Mouse (Mus musculus) forebrain, embryonic 11.5 days (tissue): ENCODE measurements around the gene Rab1a. TPM values are rescaled to one million over a fixed set of nuclear protein-coding genes. Genes with fewer than 3 reads are reported as not detected.
"Not testable (repeated sequence)": the region's sequence is repeated elsewhere in the genome, so short reads cannot be mapped to it uniquely, and the experiment has no call there.

ENCODE experiments used
- ATAC-seq: fragments of 200-750 bp; cut with Nextera tagmentation; replicated peaks from 2 replicates; pipeline ENCODE4 v1.8.0; 2017; ENCODE audit warnings: moderate TSS enrichment; ENCODE audit not compliant: low FRiP score
- DNase-seq: peaks from one replicate; pipeline ENCODE4 v3.0.0-alpha.2; 2017; ENCODE audit warnings: low spot score
- H3K27ac ChIP-seq: fragments of 300-500 bp; sonication (generic); 2 replicates; pipeline ENCODE4 v1.5.1; 2014; ENCODE audit warnings: low read depth, low read length
- H3K27me3 ChIP-seq: fragments of 300-500 bp; sonication (generic); 2 replicates; pipeline ENCODE4 v1.6.1; 2014; ENCODE audit warnings: mild to moderate bottlenecking, low read length, mixed read lengths; ENCODE audit not compliant: control insufficient read depth, insufficient read depth
- H3K36me3 ChIP-seq: fragments of 300-500 bp; sonication (generic); 2 replicates; pipeline ENCODE4 v1.6.1; 2014; ENCODE audit warnings: mild to moderate bottlenecking, low read length, moderate library complexity, mixed read lengths; ENCODE audit not compliant: control insufficient read depth, insufficient read depth
- H3K4me1 ChIP-seq: fragments of 300-500 bp; sonication (generic); replicated peaks from 2 replicates; pipeline ENCODE4 v1.6.1; 2014; ENCODE audit warnings: low read length, mixed read lengths; ENCODE audit not compliant: control insufficient read depth, insufficient read depth
- H3K4me2 ChIP-seq: fragments of 300-500 bp; sonication (generic); 2 replicates; pipeline ENCODE4 v1.6.1; 2014; ENCODE audit warnings: low read depth, mild to moderate bottlenecking, low read length, moderate library complexity, mixed read lengths; ENCODE audit not compliant: severe bottlenecking
- H3K4me3 ChIP-seq: fragments of 300-500 bp; sonication (generic); 2 replicates; pipeline ENCODE4 v1.5.1; 2014; ENCODE audit warnings: low read depth, low read length
- H3K9ac ChIP-seq: fragments of 300-500 bp; sonication (generic); 2 replicates; pipeline ENCODE4 v1.6.1; 2014; ENCODE audit warnings: low read length
- H3K9me3 ChIP-seq: fragments of 300-500 bp; sonication (generic); 2 replicates; pipeline ENCODE4 v1.6.1; 2016; ENCODE audit warnings: low read length, mixed read lengths; ENCODE audit not compliant: control insufficient read depth
- WGBS: fragments of 180-500 bp; shearing (Covaris S2); extraction: QIAGEN DNeasy Blood & Tissue Kit; methylation state at CpG from one replicate; pipeline ENCODE4 v1.1.7; 2014; 5-methylcytosine and 5-hydroxymethylcytosine counted together
- polyA plus RNA-seq: library from polyadenylated mRNA; unstranded; fragments of >200 nt; fragmentation: Nextera tagmentation; extraction: Ambion mirVana; gene quantifications from 2 replicates; pipeline ENCODE4 v1.2.1, GENCODE M21; 2014

Rab1a gene
- polyA plus RNA-seq, 1 experiment from 2014 or later = 242 TPM

DNA sequence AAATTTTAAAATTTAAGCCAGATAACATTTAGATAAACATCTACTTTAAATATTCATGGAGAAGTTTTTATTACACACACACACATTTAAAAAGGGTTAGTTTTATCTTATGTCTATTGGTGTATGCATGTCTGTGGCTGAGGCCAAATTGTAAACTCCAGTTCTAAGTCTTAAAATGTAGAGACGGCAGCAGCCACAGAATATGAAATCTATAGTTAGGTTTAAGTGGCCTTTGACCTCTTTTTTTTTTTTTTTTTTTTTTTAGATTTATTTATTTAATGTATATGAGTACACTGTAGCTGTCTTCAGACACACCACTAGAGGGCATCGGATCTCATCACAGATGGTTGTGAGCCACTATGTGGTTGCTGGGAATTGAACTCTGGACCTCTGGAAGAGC is 6.4 kb downstream of the Rab1a start:
- DNase-seq = no peak
- peaks cover 2% of the 10 kb centered on the region for H3K4me1 ChIP-seq
- H3K4me3 ChIP-seq = no peak overlapping the region
- no peak for ATAC-seq
- H3K27me3 ChIP-seq = no peaks in the 10 kb centered on the region
- no peaks in the 10 kb centered on the region for H3K36me3 ChIP-seq
- H3K9ac ChIP-seq = no peak overlapping the region
- no peak overlapping the region for H3K4me2 ChIP-seq
- H3K27ac ChIP-seq = no peak overlapping the region
- WGBS = 79% methylated on average over 2 of the region's 2 CpGs
- no peaks in the 10 kb centered on the region for H3K9me3 ChIP-seq

DNA sequence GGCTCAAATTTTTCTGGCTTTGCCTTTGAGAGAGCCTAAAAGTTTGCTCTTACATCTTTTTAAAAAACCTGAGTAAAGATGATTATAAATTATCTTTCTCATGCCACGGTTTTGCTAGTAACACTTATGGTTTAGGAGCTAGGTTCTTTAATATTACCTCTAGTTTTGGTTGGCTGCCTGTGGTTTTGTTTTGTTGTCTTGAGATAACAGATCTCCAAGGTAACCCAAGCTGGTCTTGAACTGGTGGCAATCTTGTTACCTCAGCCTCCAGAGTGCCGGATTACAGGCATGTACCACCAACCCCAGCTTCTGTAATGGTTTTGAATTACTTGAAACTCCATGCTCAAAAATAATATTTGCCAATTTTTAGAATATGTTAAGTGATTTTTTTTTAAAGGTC is 10.6 kb downstream of the Rab1a start:
- ATAC-seq (no peak), DNase-seq (no peak)
- WGBS = 93% methylated on average over 2 of the region's 2 CpGs
- Histone ChIP-seq H3K4me2 (no peak overlapping the region), H3K36me3 (no peaks in the 10 kb centered on the region; the same call in 1 of the 2 replicates), H3K27ac (no peak overlapping the region), H3K9ac (no peak overlapping the region), H3K4me3 (no peak overlapping the region), H3K27me3 (no peaks in the 10 kb centered on the region), H3K9me3 (no peaks in the 10 kb centered on the region), H3K4me1 (no peaks in the 10 kb centered on the region)

- Histone ChIP-seq H3K36me3 (peaks cover 3% of the 10 kb centered on the region; the same call in 1 of the 2 replicates), H3K27ac (no peak overlapping the region), H3K9me3 (no peaks in the 10 kb centered on the region), H3K4me3 (no peak overlapping the region), H3K4me1 (no peaks in the 10 kb centered on the region), H3K27me3 (no peaks in the 10 kb centered on the region), H3K4me2 (no peak overlapping the region), H3K9ac (no peak overlapping the region)
- no peak for DNase-seq
- ATAC-seq = no peak
- WGBS = 94% methylated on average over 1 of the region's 1 CpGs
Observed at GRCm38 (mm10) chr11:20214779-20215178, 13.5 kb downstream of the Rab1a start.

GRCm38 (mm10) chr11:20216415-20216814 is 15.2 kb downstream of the Rab1a start:
- DNase-seq = no peak
- peaks cover 4% of the 10 kb centered on the region; the same call in 1 of the 2 replicates for H3K36me3 ChIP-seq
- H3K4me1 ChIP-seq = no peaks in the 10 kb centered on the region
- no peaks in the 10 kb centered on the region for H3K27me3 ChIP-seq
- no peak overlapping the region for H3K4me2 ChIP-seq
- H3K9ac ChIP-seq = no peak overlapping the region
- H3K9me3 ChIP-seq = no peaks in the 10 kb centered on the region
- ATAC-seq = no peak
- H3K27ac ChIP-seq = no peak overlapping the region
- H3K4me3 ChIP-seq = no peak overlapping the region
- 92% methylated on average over 4 of the region's 4 CpGs for WGBS

GRCm38 (mm10) chr11:20217227-20217626 is 16.0 kb downstream of the Rab1a start:
- WGBS = 100% methylated on average over 1 of the region's 1 CpGs
- peaks cover 4% of the 10 kb centered on the region; the same call in 1 of the 2 replicates for H3K36me3 ChIP-seq
- no peak overlapping the region for H3K27ac ChIP-seq
- H3K4me2 ChIP-seq = no peak overlapping the region
- no peaks in the 10 kb centered on the region for H3K4me1 ChIP-seq
- no peaks in the 10 kb centered on the region for H3K27me3 ChIP-seq
- no peak overlapping the region for H3K4me3 ChIP-seq
- ATAC-seq (no peak), DNase-seq (no peak)
- H3K9me3 ChIP-seq = no peaks in the 10 kb centered on the region
- H3K9ac ChIP-seq = no peak overlapping the region

- not testable (repeated sequence) for H3K9me3 ChIP-seq, H3K4me1 ChIP-seq, H3K27ac ChIP-seq, H3K27me3 ChIP-seq, DNase-seq, H3K4me2 ChIP-seq, H3K9ac ChIP-seq, ATAC-seq, H3K4me3 ChIP-seq
- WGBS = no CpG with 5 or more reads among the region's 1 CpGs
- peaks cover 12% of the 10 kb centered on the region for H3K36me3 ChIP-seq
Observed at GRCm38 (mm10) chr11:20221671-20222070, 20.4 kb downstream of the Rab1a start.

GRCm38 (mm10) chr11:20224196-20224595 is 23.0 kb downstream of the Rab1a start:
- no peak overlapping the region for H3K4me3 ChIP-seq
- WGBS = 79% methylated on average over 6 of the region's 6 CpGs

DNA sequence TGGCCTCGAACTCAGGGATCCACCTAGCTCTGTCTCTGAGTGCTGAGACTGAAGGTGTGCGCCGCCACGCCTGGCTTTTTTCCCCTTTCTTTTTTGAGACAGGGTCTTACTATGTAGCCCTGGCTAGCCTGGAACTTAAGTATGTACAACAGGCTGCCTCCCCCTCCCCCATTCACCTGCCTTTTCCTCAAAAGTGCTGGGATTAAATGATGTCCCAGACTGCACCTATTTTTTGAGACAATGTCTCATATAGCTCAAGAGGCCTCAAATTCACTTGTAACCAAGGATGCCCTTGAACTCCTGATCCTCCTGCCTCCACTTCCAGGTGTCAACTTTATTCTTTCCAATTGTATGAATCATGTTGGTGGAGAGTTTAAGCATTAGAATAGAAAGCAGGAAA is 24.7 kb downstream of the Rab1a start:
- H3K27ac ChIP-seq = no peak overlapping the region
- no peak overlapping the region for H3K9ac ChIP-seq
- DNase-seq = no peak
- ATAC-seq = no peak
- H3K9me3 ChIP-seq = no peaks in the 10 kb centered on the region
- no peaks in the 10 kb centered on the region; the same call in 1 of the 2 replicates for H3K4me1 ChIP-seq
- H3K4me3 ChIP-seq = no peak overlapping the region
- no peak overlapping the region for H3K4me2 ChIP-seq
- no peaks in the 10 kb centered on the region for H3K27me3 ChIP-seq
- H3K36me3 ChIP-seq = peaks cover 15% of the 10 kb centered on the region
- 96% methylated on average over 4 of the region's 4 CpGs for WGBS

More at GRCm38 (mm10) chr11:20224196-20224595, 23.0 kb downstream of the Rab1a start:
- Histone ChIP-seq H3K9ac (no peak overlapping the region), H3K27me3 (no peaks in the 10 kb centered on the region), H3K4me2 (no peak overlapping the region), H3K36me3 (peaks cover 12% of the 10 kb centered on the region), H3K4me1 (no peaks in the 10 kb centered on the region), H3K27ac (no peak overlapping the region), H3K9me3 (no peaks in the 10 kb centered on the region)
- ATAC-seq (no peak), DNase-seq (no peak)

DNA sequence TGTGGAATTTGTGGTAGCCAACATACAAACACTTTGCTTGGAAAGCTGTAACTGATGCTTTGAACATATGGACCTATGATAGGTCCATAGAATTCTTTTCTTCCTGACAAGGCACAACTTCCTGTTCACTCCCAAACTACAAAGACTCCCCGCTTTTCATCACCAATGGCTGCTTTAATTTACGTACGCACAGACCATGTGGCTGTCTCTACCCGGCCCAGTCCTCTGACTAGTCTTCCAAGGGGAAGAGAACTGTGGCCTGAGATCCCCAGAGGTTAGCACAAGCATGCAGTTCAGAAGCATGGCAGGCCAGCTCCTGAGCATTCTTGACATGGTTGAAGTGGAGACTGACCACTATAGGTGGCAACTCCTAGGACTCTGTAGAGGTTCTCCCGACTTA is 27.4 kb downstream of the Rab1a start:
- 79% methylated on average over 5 of the region's 5 CpGs for WGBS
- Histone ChIP-seq H3K4me1 (peaks cover 5% of the 10 kb centered on the region; the same call in 1 of the 2 replicates), H3K9me3 (no peaks in the 10 kb centered on the region), H3K9ac (no peak overlapping the region), H3K4me2 (no peak overlapping the region), H3K27me3 (no peaks in the 10 kb centered on the region), H3K27ac (no peak overlapping the region), H3K36me3 (peaks cover 14% of the 10 kb centered on the region), H3K4me3 (no peak overlapping the region)
- ATAC-seq (no peak), DNase-seq (no peak)
